Mouse (Mus musculus): ENCODE measurements around the gene Scn8a.

DNA sequence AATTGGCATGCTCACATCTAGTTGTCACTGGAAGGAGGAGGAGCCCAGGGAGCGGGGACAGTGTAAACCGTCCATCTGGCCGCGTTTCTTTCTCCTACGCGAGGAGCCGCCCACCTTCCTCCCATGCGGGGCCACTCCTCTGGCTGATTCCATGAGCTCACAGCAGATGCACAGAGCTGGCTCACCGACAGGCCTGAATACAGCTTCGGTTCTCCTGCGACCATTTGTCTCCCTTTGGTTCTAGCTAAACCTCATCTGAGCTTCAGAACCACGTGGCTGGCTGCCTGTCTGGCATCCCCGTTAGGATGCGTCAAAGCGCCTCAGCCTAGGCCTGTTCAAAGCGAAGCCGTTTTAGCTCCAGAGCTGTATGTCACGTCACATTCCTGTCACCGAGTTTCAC, 53.8 kb downstream of the Scn8a start:
- TF ChIP-seq POLR2A (IDR thresholded peaks at IDR 0.05; ENCODE audit: insufficient read depth, low read depth, low read length) (no peak), CTCF (IDR thresholded peaks at IDR 0.05) (no peak)

Measured in heart, adult 2 months (tissue).